Mouse (Mus musculus) c-Kit-positive CD71-positive TER-119-negative erythroid progenitor cells, embryonic 14.5 days (primary cell): ENCODE measurements around the gene Prom2.

Experiments used
- DNase-seq: peaks from one replicate; pipeline ENCODE4 v3.0.0-alpha.2; 2013; ENCODE audit warnings: low read depth

Prom2 gene

GRCm38 (mm10) chr2:127523950-127524729 is 17.1 kb downstream of the Prom2 start:
- DNase-seq = no peak

- no peak for DNase-seq
Observed at GRCm38 (mm10) chr2:127522006-127522441, 19.2 kb downstream of the Prom2 start, which contains the start of gene Kcnip3. TSS of gene Kcnip3 (minus strand) at chr2:127522094.

- no peak for DNase-seq
Observed at GRCm38 (mm10) chr2:127521172-127522005, 19.9 kb downstream of the Prom2 start.

GRCm38 (mm10) chr2:127520123-127520522 is 21.1 kb downstream of the Prom2 start:
- no peak for DNase-seq

GRCm38 (mm10) chr2:127519308-127519707 is 22.0 kb downstream of the Prom2 start:
- no peak for DNase-seq

- no peak for DNase-seq
Observed at GRCm38 (mm10) chr2:127518831-127519230, 22.4 kb downstream of the Prom2 start.

- DNase-seq = no peak
Observed at GRCm38 (mm10) chr2:127518273-127518672, 23.0 kb downstream of the Prom2 start.

- no peak for DNase-seq
Observed at GRCm38 (mm10) chr2:127517081-127517480, 24.2 kb downstream of the Prom2 start.

- DNase-seq = no peak
Observed at GRCm38 (mm10) chr2:127514380-127515124, 26.7 kb downstream of the Prom2 start.

- DNase-seq = no peak
Observed at GRCm38 (mm10) chr2:127513244-127513643, 28.0 kb downstream of the Prom2 start.

GRCm38 (mm10) chr2:127511426-127511825 is 29.8 kb downstream of the Prom2 start:
- no peak for DNase-seq

GRCm38 (mm10) chr2:127507967-127508660 is 33.2 kb downstream of the Prom2 start:
- DNase-seq = no peak

GRCm38 (mm10) chr2:127507077-127507774 is 34.0 kb downstream of the Prom2 start:
- DNase-seq = peak; percentile 51

- DNase-seq = no peak
Observed at GRCm38 (mm10) chr2:127506131-127506632, 35.1 kb downstream of the Prom2 start.

- DNase-seq = no peak
Observed at GRCm38 (mm10) chr2:127505196-127505595, 36.1 kb downstream of the Prom2 start.

- DNase-seq = no peak
Observed at GRCm38 (mm10) chr2:127503751-127504549, 37.3 kb downstream of the Prom2 start.

GRCm38 (mm10) chr2:127501061-127501460 is 40.2 kb downstream of the Prom2 start:
- DNase-seq = peak; percentile 23

GRCm38 (mm10) chr2:127498750-127499149 is 42.5 kb downstream of the Prom2 start:
- no peak for DNase-seq

GRCm38 (mm10) chr2:127496321-127496720 is 44.9 kb downstream of the Prom2 start:
- DNase-seq = no peak
